Mouse (Mus musculus) spleen, adult 2 months (tissue): Measurements from ENCODE around the gene Grhl1.

Source experiments
- CTCF ChIP-seq: fragments of 200-500 bp; IDR thresholded peaks from 2 replicates; pipeline ENCODE4 v1.5.1; 2011; ENCODE audit warnings: mild to moderate bottlenecking, inconsistent platforms; ENCODE audit not compliant: insufficient read depth, insufficient read length, insufficient replicate concordance; ENCODE audit errors: extremely low read depth
- POLR2A ChIP-seq: fragments of 200-500 bp; IDR thresholded peaks from 2 replicates; pipeline ENCODE4 v1.6.1; 2011; ENCODE audit warnings: low read depth, low read length, inconsistent platforms

GRCm38 (mm10) chr12:24572421-24573274 is 565 bp downstream of the Grhl1 start:
- no peak for TF ChIP-seq CTCF
- no peak for TF ChIP-seq POLR2A
